Mouse (Mus musculus) kidney, adult 2 months (tissue): ENCODE data around the gene Ubac2.

Experiments used
- CTCF ChIP-seq: fragments of 200-500 bp; conservative IDR thresholded peaks from 2 replicates; pipeline ENCODE4 v1.5.1; 2011; ENCODE audit warnings: low read depth, mild to moderate bottlenecking, control low read depth, low read length, moderate library complexity, mixed read lengths; ENCODE audit not compliant: insufficient read depth, insufficient read length
- POLR2A ChIP-seq: fragments of 200-500 bp; IDR thresholded peaks from one replicate; pipeline ENCODE4 v1.6.1; 2011; ENCODE audit warnings: low read depth, low read length, control low read depth

- TF ChIP-seq CTCF (no peak), POLR2A (no peak)
Measured at GRCm38 (mm10) chr14:121960531-121960930, 82.1 kb downstream of the Ubac2 start.
